Mouse (Mus musculus) limb, embryonic 11.5 days (tissue): ENCODE data around the gene Ccdc83. TPM values are rescaled to one million over a fixed set of nuclear protein-coding genes. Genes with fewer than 3 reads are reported as not detected.

ENCODE experiments used
- ATAC-seq: fragments of 200-750 bp; cut with Nextera tagmentation; 2 replicates; pipeline ENCODE4 v1.8.0; 2017; ENCODE audit warnings: low read depth; ENCODE audit not compliant: insufficient number of reproducible peaks, low FRiP score, low TSS enrichment
- DNase-seq: peaks from one replicate; pipeline ENCODE4 v3.0.0-alpha.2; 2015; ENCODE audit warnings: low spot score
- H3K27ac ChIP-seq: fragments of 300-500 bp; sonication (generic); replicated peaks from 2 replicates; pipeline ENCODE4 v1.5.1; 2014; ENCODE audit warnings: low read depth, mild to moderate bottlenecking, low read length
- H3K27me3 ChIP-seq: fragments of 300-500 bp; sonication (generic); 2 replicates; pipeline ENCODE4 v1.6.1; 2014; ENCODE audit warnings: mild to moderate bottlenecking, low read length, mixed read lengths; ENCODE audit not compliant: control insufficient read depth, insufficient read depth
- H3K36me3 ChIP-seq: fragments of 300-500 bp; sonication (generic); 2 replicates; pipeline ENCODE4 v1.6.1; 2014; ENCODE audit warnings: mild to moderate bottlenecking, low read length, moderate library complexity, mixed read lengths; ENCODE audit not compliant: control insufficient read depth, insufficient read depth
- H3K4me1 ChIP-seq: fragments of 300-500 bp; sonication (generic); 2 replicates; pipeline ENCODE4 v1.6.1; 2014; ENCODE audit warnings: low read length, mixed read lengths; ENCODE audit not compliant: control insufficient read depth, insufficient read depth
- H3K4me2 ChIP-seq: fragments of 300-500 bp; sonication (generic); 2 replicates; pipeline ENCODE4 v1.6.1; 2014; ENCODE audit warnings: low read depth, mild to moderate bottlenecking, moderate library complexity; ENCODE audit not compliant: severe bottlenecking
- H3K4me3 ChIP-seq: fragments of 300-500 bp; sonication (generic); 2 replicates; pipeline ENCODE4 v1.5.1; 2014; ENCODE audit warnings: low read depth, low read length
- H3K9ac ChIP-seq: fragments of 300-500 bp; sonication (generic); 2 replicates; pipeline ENCODE4 v1.6.1; 2014; ENCODE audit warnings: mild to moderate bottlenecking, low read length
- H3K9me3 ChIP-seq: fragments of 300-500 bp; sonication (generic); 2 replicates; pipeline ENCODE4 v1.6.1; 2016; ENCODE audit warnings: low read length; ENCODE audit not compliant: control insufficient read depth
- WGBS: fragments of 180-500 bp; shearing (Covaris S2); extraction: QIAGEN DNeasy Blood & Tissue Kit; methylation state at CpG from one replicate; pipeline ENCODE4 v1.1.7; 2014; 5-methylcytosine and 5-hydroxymethylcytosine counted together
- polyA plus RNA-seq: library from polyadenylated mRNA; unstranded; fragments of >200 nt; fragmentation: Nextera tagmentation; extraction: Ambion mirVana; gene quantifications from 2 replicates; pipeline ENCODE4 v1.2.1, GENCODE M21; 2014

The Ccdc83 gene
- not detected in 2 replicates for polyA plus RNA-seq

DNA sequence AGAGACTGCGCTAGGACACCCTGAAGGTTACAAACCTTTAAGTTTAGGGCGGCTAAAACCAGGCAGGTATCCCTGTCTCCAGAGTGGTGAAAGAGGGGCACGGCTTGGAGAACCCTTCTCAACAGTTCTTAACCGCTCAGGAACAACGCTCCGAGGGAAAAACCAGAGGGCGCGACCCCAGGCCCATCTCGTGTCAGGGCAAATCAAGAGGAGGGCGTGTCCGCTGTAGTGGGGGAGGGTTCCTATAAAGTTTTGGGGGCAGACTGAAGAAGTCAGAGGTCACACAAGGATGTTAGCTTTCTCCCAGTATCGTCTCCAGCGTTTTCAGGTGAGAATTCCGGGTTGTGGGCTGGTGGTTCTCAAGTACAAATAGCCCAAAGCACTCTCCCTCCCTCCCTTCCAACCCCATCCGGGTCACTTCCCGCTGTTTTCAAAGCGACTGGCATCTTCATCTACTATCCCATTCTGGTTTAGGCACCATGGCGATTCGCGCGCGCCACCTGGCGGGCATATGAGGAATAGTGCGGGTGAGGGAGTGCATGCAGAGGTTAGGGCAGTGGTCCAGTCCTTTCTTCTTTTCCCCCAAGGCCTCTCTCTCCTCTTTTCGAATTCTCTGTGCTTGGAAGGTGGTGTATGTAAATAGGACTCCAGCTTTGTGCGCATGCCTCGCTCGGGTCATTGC, at the start of gene Ccdc83:
Gene Ccdc83, minus strand, starts transcription at position 489 of the 682 bp plus-strand sequence.
- H3K9me3 ChIP-seq, result no peaks in the 10 kb centered on the region
- H3K27me3 ChIP-seq, result no peaks in the 10 kb centered on the region
- H3K9ac ChIP-seq, result no peak within 1 kb of the TSS
- peak; percentile 83 for DNase-seq
- peak; percentile 83 for ATAC-seq
- peak within 1 kb of the TSS; percentile 44; the same call in 1 of the 2 replicates for H3K4me2 ChIP-seq
- WGBS, result 6% methylated on average over 28 of the region's 28 CpGs
- no peak within 1 kb of the TSS for H3K27ac ChIP-seq
- H3K36me3 ChIP-seq, result no peaks in the 10 kb centered on the region
- H3K4me3 ChIP-seq, result no peak within 1 kb of the TSS
- no peaks in the 10 kb centered on the region for H3K4me1 ChIP-seq

- H3K4me1 ChIP-seq, result no peaks in the 10 kb centered on the region
- DNase-seq, result no peak
- no peak overlapping the region for H3K9ac ChIP-seq
- H3K27ac ChIP-seq, result no peak overlapping the region
- no peaks in the 10 kb centered on the region for H3K9me3 ChIP-seq
- no peak overlapping the region for H3K4me2 ChIP-seq
- H3K4me3 ChIP-seq, result no peak overlapping the region
- no peaks in the 10 kb centered on the region for H3K36me3 ChIP-seq
- WGBS, result 65% methylated on average over 3 of the region's 3 CpGs
- H3K27me3 ChIP-seq, result no peaks in the 10 kb centered on the region
- ATAC-seq, result no peak
Observed at GRCm38 (mm10) chr7:90313421-90313820, 47.8 kb upstream of the Ccdc83 start.

- H3K27ac ChIP-seq, result no peak overlapping the region
- H3K36me3 ChIP-seq, result no peaks in the 10 kb centered on the region
- no peak overlapping the region for H3K4me3 ChIP-seq
- H3K27me3 ChIP-seq, result no peaks in the 10 kb centered on the region
- ATAC-seq (no peak), DNase-seq (no peak)
- no peak overlapping the region for H3K9ac ChIP-seq
- H3K4me1 ChIP-seq, result no peaks in the 10 kb centered on the region
- no peak overlapping the region for H3K4me2 ChIP-seq
- 56% methylated on average over 7 of the region's 7 CpGs for WGBS
- no peaks in the 10 kb centered on the region for H3K9me3 ChIP-seq
Observed at GRCm38 (mm10) chr7:90312151-90312883, 46.7 kb upstream of the Ccdc83 start.

- H3K4me2 ChIP-seq, result no peak overlapping the region
- 68% methylated on average over 6 of the region's 6 CpGs for WGBS
- H3K9ac ChIP-seq, result no peak overlapping the region
- no peak overlapping the region for H3K4me3 ChIP-seq
- H3K27me3 ChIP-seq, result no peaks in the 10 kb centered on the region
- H3K4me1 ChIP-seq, result no peaks in the 10 kb centered on the region
- no peak for ATAC-seq
- no peak for DNase-seq
- no peak overlapping the region for H3K27ac ChIP-seq
- no peaks in the 10 kb centered on the region for H3K36me3 ChIP-seq
- no peaks in the 10 kb centered on the region for H3K9me3 ChIP-seq
Observed at GRCm38 (mm10) chr7:90308003-90308402, 42.4 kb upstream of the Ccdc83 start.

- ATAC-seq (no peak), DNase-seq (no peak)
- 89% methylated on average over 1 of the region's 1 CpGs for WGBS
- no peak overlapping the region for H3K4me2 ChIP-seq
- H3K27ac ChIP-seq, result no peak overlapping the region
- no peaks in the 10 kb centered on the region for H3K36me3 ChIP-seq
- no peak overlapping the region for H3K4me3 ChIP-seq
- H3K4me1 ChIP-seq, result no peaks in the 10 kb centered on the region
- H3K9ac ChIP-seq, result no peak overlapping the region
- no peaks in the 10 kb centered on the region for H3K9me3 ChIP-seq
- no peaks in the 10 kb centered on the region for H3K27me3 ChIP-seq
Observed at GRCm38 (mm10) chr7:90306968-90307367, 41.4 kb upstream of the Ccdc83 start.

DNA sequence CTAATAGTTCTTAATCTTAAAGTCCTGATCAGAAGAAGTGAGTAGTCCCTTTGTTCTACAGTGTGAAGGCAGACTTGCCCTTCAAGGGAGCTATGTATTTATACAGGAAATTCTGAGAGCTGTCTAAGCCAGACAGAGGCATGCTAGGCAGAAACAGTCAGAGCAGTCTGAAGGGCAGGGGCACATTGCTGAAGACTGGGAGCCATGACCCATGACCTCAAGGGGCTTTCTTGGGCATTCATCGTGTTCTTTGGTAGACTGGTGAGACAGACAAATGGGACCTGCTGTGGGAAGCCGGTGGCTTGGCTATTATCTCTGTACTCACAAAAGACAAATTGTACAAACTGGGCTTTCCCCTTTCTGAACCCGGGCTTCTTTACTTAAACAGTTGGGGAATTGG, 40.5 kb upstream of the Ccdc83 start:
- no peak overlapping the region for H3K9ac ChIP-seq
- no peak overlapping the region for H3K27ac ChIP-seq
- H3K4me3 ChIP-seq, result no peak overlapping the region
- ATAC-seq (no peak), DNase-seq (no peak)
- no peaks in the 10 kb centered on the region for H3K36me3 ChIP-seq
- no peaks in the 10 kb centered on the region for H3K4me1 ChIP-seq
- H3K9me3 ChIP-seq, result no peaks in the 10 kb centered on the region
- H3K4me2 ChIP-seq, result no peak overlapping the region
- WGBS, result 43% methylated on average over 3 of the region's 3 CpGs
- no peaks in the 10 kb centered on the region for H3K27me3 ChIP-seq

DNA sequence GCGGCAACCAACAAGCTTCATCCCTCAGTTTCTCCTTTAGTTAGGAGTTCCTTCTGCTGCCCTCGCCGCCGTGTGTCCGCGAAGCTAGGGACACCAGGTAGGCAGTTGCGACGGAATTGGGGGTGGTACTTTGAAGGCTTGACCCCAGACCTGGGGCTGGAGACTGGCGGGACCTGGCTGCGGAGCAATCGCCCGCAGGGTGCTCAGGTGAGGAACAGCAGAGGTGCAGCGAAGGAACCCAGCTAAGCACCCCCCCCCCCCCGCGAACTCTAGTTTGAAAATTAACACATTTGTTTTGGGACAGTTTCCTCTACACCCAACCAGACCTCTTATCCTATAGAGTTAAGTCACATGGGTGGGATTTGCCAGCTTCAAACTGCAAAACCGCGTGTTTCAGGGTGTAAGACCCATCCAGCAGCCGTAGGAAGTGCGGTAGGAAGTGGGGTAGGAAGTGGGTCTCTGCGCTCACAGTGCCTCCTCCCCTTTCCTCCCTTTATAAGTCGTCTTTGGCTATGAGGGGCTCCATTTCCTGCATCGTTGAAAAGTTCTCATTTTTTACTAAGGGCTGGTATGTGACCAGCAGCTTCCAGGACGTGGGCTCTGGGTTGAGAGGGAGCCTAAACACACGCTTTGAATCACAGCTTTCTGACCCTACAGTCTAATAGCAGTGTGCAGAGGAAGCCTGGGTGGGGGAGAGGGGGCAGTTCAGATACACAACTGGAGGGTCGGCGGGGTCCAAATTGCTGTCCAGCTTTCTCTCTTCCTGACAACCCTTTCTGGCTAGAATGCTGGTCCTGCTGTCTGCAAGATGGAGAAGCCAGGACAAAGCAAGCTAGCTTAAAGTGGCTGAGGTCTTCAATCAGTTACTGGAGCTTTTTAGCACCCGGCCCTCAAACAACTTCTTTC, 37.3 kb upstream of the Ccdc83 start:
- no peak overlapping the region for H3K27ac ChIP-seq
- H3K36me3 ChIP-seq, result no peaks in the 10 kb centered on the region
- WGBS, result 1% methylated on average over 27 of the region's 27 CpGs
- H3K9me3 ChIP-seq, result no peaks in the 10 kb centered on the region
- peak overlapping the region; percentile 59; the same call in 1 of the 2 replicates for H3K9ac ChIP-seq
- H3K4me2 ChIP-seq, result peak overlapping the region; percentile 75
- peak overlapping the region; percentile 51 for H3K4me3 ChIP-seq
- H3K4me1 ChIP-seq, result no peaks in the 10 kb centered on the region
- peak; percentile 37; the same call in 1 of the 2 replicates for ATAC-seq
- peak; percentile 36 for DNase-seq
- H3K27me3 ChIP-seq, result no peaks in the 10 kb centered on the region
